Mouse (Mus musculus) midbrain, embryonic 16.5 days (tissue): ENCODE measurements around the gene B4galt2. TPM values are rescaled to one million over a fixed set of nuclear protein-coding genes. Genes with fewer than 3 reads are reported as not detected.

Experiments used
- ATAC-seq: fragments of 200-750 bp; cut with Nextera tagmentation; 2 replicates; pipeline ENCODE4 v1.8.0; 2017; ENCODE audit warnings: moderate TSS enrichment
- H3K27ac ChIP-seq: fragments of 300-500 bp; sonication (generic); 2 replicates; pipeline ENCODE4 v1.5.1; 2014; ENCODE audit warnings: mild to moderate bottlenecking, low read length, mixed read lengths
- H3K27me3 ChIP-seq: fragments of 300-500 bp; sonication (generic); 2 replicates; pipeline ENCODE4 v1.6.1; 2014; ENCODE audit warnings: low read depth, low read length, mixed read lengths; ENCODE audit not compliant: control insufficient read depth, insufficient read depth
- H3K36me3 ChIP-seq: fragments of 300-500 bp; sonication (generic); 2 replicates; pipeline ENCODE4 v1.6.1; 2014; ENCODE audit warnings: mild to moderate bottlenecking, low read length, moderate library complexity, mixed read lengths; ENCODE audit not compliant: control insufficient read depth, insufficient read depth
- H3K4me1 ChIP-seq: fragments of 300-500 bp; sonication (generic); 2 replicates; pipeline ENCODE4 v1.6.1; 2014; ENCODE audit warnings: mild to moderate bottlenecking, low read length, mixed read lengths; ENCODE audit not compliant: control insufficient read depth, insufficient read depth
- H3K4me2 ChIP-seq: fragments of 300-500 bp; sonication (generic); 2 replicates; pipeline ENCODE4 v1.6.1; 2014; ENCODE audit warnings: mild to moderate bottlenecking, low read length, mixed read lengths
- H3K4me3 ChIP-seq: fragments of 300-500 bp; sonication (generic); 2 replicates; pipeline ENCODE4 v1.5.1; 2014; ENCODE audit warnings: low read depth, mild to moderate bottlenecking, low read length, moderate library complexity, mixed read lengths
- H3K9ac ChIP-seq: fragments of 300-500 bp; sonication (generic); 2 replicates; pipeline ENCODE4 v1.6.1; 2014; ENCODE audit warnings: low read depth, low read length, mixed read lengths
- H3K9me3 ChIP-seq: fragments of 300-500 bp; sonication (generic); replicated peaks from 2 replicates; pipeline ENCODE4 v1.6.1; 2014; ENCODE audit warnings: mild to moderate bottlenecking, low read length, mixed read lengths; ENCODE audit not compliant: control insufficient read depth, poor library complexity, severe bottlenecking
- WGBS: fragments of 180-500 bp; shearing (Covaris S2); extraction: QIAGEN DNeasy Blood & Tissue Kit; methylation state at CpG from one replicate; pipeline ENCODE4 v1.1.7; 2014; 5-methylcytosine and 5-hydroxymethylcytosine counted together
- polyA plus RNA-seq: library from polyadenylated mRNA; unstranded; fragments of >200 nt; fragmentation: Nextera tagmentation; extraction: Ambion mirVana; gene quantifications from 2 replicates; pipeline ENCODE4 v1.2.1, GENCODE M21; 2015

B4galt2 gene
- polyA plus RNA-seq, 1 experiment from 2014 or later, result 65.5 TPM

DNA sequence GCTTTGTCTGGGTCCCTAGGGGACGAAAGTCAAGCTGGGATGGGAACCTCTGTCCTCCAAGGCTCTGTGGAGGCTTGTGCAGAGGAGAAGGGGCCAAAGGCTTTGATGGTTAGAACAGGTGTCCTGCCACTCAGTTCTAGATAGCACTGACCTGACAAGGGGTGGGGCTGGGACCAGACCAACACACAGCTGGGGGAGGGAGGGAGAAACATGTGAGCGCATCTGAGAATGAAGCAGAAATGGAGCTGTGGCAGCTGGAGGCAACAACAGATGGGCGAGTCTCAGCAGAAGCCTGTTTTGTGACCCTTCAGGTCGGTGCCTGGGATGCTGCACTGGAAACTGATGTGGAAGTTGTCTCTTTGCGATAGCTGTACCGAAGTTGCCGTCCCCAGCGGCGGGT lies 14.0 kb downstream of the B4galt2 start:
- no peak overlapping the region for H3K4me2 ChIP-seq
- H3K9me3 ChIP-seq, result no peaks in the 10 kb centered on the region
- ATAC-seq, result no peak
- H3K36me3 ChIP-seq, result peaks cover 8% of the 10 kb centered on the region
- H3K9ac ChIP-seq, result 0 out of 2 replicates have a peak overlapping the region, but pooled peaks have one; percentile 11
- peaks cover 2% of the 10 kb centered on the region; the same call in 1 of the 2 replicates for H3K4me1 ChIP-seq
- H3K27me3 ChIP-seq, result no peaks in the 10 kb centered on the region
- H3K4me3 ChIP-seq, result no peak overlapping the region
- 78% methylated on average over 9 of the region's 9 CpGs for WGBS
- no peak overlapping the region for H3K27ac ChIP-seq

DNA sequence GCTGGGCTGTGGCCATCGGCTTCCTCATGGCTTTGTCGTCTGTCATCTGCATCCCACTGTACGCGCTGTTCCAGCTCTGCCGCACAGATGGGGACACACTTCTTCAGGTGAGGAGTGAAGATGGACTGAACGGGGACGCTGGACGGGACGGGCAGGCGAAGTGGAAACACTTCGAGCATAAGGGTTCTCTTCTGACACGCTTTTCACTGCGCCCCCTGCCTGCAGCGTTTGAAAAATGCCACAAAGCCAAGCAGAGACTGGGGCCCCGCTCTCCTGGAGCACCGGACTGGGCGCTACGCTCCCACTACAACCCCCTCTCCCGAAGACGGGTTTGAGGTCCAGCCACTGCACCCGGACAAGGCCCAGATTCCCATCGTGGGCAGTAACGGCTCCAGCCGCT lies 15.5 kb downstream of the B4galt2 start:
- WGBS, result 15% methylated on average over 24 of the region's 24 CpGs
- no peaks in the 10 kb centered on the region for H3K27me3 ChIP-seq
- no peaks in the 10 kb centered on the region for H3K9me3 ChIP-seq
- H3K27ac ChIP-seq, result no peak overlapping the region
- peaks cover 2% of the 10 kb centered on the region; the same call in 1 of the 2 replicates for H3K4me1 ChIP-seq
- no peak overlapping the region for H3K4me2 ChIP-seq
- ATAC-seq, result no peak
- no peak overlapping the region for H3K9ac ChIP-seq
- H3K36me3 ChIP-seq, result no peaks in the 10 kb centered on the region
- H3K4me3 ChIP-seq, result no peak overlapping the region

DNA sequence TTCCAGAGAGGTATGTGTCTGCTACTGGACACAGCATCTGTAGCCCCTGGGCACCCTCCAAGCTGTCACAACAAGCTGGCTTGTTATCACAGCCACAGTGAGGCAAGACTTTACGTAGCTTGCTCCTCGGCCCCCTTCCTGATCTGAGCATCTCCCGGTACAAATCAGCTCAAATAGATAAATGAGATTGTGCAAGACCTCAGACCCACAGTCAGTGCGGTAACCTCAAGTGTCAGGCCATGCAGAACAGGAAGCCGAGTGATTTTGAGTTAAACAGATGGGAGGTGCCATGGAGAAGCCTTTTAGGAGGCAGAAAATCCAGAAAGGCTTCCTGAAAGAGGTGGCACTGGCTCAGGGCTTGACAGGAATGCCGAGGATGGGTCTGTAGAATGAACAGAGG lies 16.3 kb downstream of the B4galt2 start:
- Histone ChIP-seq H3K9me3 (no peaks in the 10 kb centered on the region), H3K4me2 (no peak overlapping the region), H3K4me1 (peaks cover 3% of the 10 kb centered on the region; the same call in 1 of the 2 replicates), H3K4me3 (no peak overlapping the region), H3K9ac (no peak overlapping the region), H3K27me3 (no peaks in the 10 kb centered on the region), H3K27ac (no peak overlapping the region), H3K36me3 (no peaks in the 10 kb centered on the region)
- 78% methylated on average over 6 of the region's 6 CpGs for WGBS
- no peak for ATAC-seq

DNA sequence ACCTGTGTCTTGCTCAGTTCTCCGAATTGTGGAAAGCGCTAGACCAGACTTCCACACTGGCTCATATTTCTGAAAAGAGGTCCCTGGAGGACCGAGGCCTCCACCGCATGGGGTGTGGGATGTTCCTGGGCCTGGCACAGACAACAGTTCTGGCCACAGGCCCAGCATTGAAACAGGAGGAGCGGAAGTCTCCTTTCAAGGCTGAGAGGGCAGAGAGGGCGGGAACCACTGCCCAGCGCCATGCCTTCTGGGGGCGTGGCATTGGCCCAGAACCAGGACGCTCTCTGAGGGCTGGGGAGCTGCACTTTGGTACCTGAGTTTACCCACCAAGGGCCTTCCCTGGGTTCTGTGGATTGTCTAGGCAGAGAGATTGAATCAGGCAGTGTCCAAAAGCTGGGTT lies 17.2 kb downstream of the B4galt2 start:
- H3K4me1 ChIP-seq, result peaks cover 3% of the 10 kb centered on the region; the same call in 1 of the 2 replicates
- 0 out of 2 replicates have a peak overlapping the region, but pooled peaks have one; percentile 9 for H3K27ac ChIP-seq
- no peaks in the 10 kb centered on the region for H3K9me3 ChIP-seq
- 0 out of 2 replicates have a peak overlapping the region, but pooled peaks have one; percentile 10 for H3K9ac ChIP-seq
- H3K36me3 ChIP-seq, result no peaks in the 10 kb centered on the region
- no peak overlapping the region for H3K4me2 ChIP-seq
- no peak for ATAC-seq
- 62% methylated on average over 9 of the region's 9 CpGs for WGBS
- H3K4me3 ChIP-seq, result no peak overlapping the region
- no peaks in the 10 kb centered on the region for H3K27me3 ChIP-seq

DNA sequence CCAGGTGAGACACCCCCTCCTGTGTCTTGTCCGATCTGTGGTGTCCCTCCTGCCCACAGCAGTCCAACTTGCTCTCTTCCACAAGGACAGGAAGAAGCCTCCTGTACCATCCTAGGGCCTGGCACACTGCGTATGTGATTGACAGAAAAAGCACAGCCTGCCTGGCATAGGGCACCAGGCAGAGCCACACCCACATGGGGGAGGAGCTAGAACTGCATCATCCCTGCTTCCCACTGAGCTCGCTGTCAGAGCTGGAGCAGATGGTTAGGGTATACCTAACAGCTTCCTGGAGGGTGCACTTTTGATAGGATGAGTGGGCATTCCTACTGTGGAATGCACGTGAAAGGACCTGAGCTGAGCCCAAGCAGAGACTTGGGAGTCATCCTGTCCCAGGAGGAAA lies 20.5 kb downstream of the B4galt2 start:
- Histone ChIP-seq H3K4me2 (no peak overlapping the region), H3K36me3 (no peaks in the 10 kb centered on the region), H3K9ac (no peak overlapping the region), H3K27me3 (no peaks in the 10 kb centered on the region), H3K27ac (no peak overlapping the region), H3K4me1 (peaks cover 3% of the 10 kb centered on the region; the same call in 1 of the 2 replicates), H3K9me3 (no peaks in the 10 kb centered on the region), H3K4me3 (no peak overlapping the region)
- 36% methylated on average over 4 of the region's 4 CpGs for WGBS
- peak; percentile 80 for ATAC-seq

DNA sequence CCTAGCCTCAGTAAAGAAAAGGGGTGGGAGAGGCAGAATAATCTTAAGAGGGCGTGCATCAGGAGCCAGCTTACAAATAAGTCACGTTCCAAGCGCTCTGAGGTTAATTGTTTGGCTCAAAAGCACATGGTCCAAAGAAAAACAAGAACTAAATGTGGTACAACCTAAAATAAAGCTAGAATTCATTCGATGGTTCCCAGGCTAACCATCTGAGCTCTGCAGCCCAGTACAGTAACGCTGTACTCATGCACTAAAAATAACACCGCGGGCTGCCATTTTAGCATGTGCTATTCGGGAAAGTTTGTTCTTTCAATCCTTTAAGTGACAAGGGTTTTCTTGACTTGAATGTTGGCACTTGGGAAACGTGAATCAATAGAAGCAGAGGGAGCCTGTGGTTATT lies 22.7 kb downstream of the B4galt2 start:
- Histone ChIP-seq H3K27ac (no peak overlapping the region), H3K9ac (no peak overlapping the region), H3K27me3 (no peaks in the 10 kb centered on the region), H3K36me3 (no peaks in the 10 kb centered on the region), H3K4me1 (peaks cover 3% of the 10 kb centered on the region; the same call in 1 of the 2 replicates), H3K9me3 (no peaks in the 10 kb centered on the region), H3K4me3 (no peak overlapping the region), H3K4me2 (no peak overlapping the region)
- 83% methylated on average over 9 of the region's 9 CpGs for WGBS
- ATAC-seq, result no peak

DNA sequence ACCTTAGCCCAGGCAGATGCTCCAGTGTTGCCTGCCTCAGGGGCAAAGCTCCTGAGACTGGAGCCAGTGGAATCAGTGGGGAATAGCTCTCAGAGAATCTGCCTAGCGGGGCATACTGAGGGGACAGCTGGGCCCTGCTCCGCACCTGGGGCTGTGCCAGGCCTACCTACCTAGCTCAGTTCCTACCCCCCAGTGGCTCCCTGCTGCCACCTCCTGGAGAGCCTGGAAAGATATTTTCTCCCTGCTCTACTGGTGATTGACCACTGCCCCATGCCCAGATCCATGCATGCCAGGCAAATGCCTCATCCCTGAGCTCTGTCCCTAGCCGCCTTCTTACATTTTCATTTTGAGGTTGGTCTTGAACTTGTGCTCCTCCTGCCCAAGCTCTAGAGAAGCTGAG lies 24.5 kb downstream of the B4galt2 start:
- Histone ChIP-seq H3K36me3 (no peaks in the 10 kb centered on the region), H3K27ac (no peak overlapping the region), H3K4me2 (no peak overlapping the region), H3K27me3 (no peaks in the 10 kb centered on the region), H3K4me1 (peaks cover 3% of the 10 kb centered on the region; the same call in 1 of the 2 replicates), H3K9me3 (no peaks in the 10 kb centered on the region), H3K4me3 (no peak overlapping the region), H3K9ac (no peak overlapping the region)
- no peak for ATAC-seq
- WGBS, result 69% methylated on average over 3 of the region's 3 CpGs

DNA sequence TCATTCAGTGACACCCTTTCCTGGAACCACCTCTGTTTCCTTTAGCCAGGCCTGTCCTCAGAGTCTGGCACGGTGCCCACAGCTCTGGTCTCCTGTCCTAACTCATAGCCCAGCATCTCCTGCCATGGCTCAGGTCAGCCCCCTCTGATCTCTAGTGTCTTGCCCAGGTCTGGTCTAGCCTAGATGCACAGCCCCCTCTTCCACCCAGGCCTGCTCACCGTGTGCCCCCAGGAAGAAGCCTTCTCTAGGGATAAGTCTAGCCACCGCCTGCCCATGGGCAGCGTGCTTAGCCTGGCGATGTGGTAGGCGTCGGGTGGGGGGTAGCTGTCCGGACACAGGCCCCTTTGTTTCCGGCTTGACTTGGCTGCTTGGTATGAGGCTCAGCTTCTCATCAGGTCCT lies 28.1 kb downstream of the B4galt2 start:
- 75% methylated on average over 9 of the region's 9 CpGs for WGBS
- H3K27ac ChIP-seq, result peak overlapping the region; percentile 38; the same call in 1 of the 2 replicates
- no peak overlapping the region for H3K9ac ChIP-seq
- no peaks in the 10 kb centered on the region for H3K36me3 ChIP-seq
- H3K9me3 ChIP-seq, result no peaks in the 10 kb centered on the region
- no peaks in the 10 kb centered on the region for H3K27me3 ChIP-seq
- ATAC-seq, result 0 out of 2 replicates have a peak, but pooled peaks have one; percentile 4
- no peak overlapping the region for H3K4me3 ChIP-seq
- no peak overlapping the region for H3K4me2 ChIP-seq
- H3K4me1 ChIP-seq, result no peaks in the 10 kb centered on the region

DNA sequence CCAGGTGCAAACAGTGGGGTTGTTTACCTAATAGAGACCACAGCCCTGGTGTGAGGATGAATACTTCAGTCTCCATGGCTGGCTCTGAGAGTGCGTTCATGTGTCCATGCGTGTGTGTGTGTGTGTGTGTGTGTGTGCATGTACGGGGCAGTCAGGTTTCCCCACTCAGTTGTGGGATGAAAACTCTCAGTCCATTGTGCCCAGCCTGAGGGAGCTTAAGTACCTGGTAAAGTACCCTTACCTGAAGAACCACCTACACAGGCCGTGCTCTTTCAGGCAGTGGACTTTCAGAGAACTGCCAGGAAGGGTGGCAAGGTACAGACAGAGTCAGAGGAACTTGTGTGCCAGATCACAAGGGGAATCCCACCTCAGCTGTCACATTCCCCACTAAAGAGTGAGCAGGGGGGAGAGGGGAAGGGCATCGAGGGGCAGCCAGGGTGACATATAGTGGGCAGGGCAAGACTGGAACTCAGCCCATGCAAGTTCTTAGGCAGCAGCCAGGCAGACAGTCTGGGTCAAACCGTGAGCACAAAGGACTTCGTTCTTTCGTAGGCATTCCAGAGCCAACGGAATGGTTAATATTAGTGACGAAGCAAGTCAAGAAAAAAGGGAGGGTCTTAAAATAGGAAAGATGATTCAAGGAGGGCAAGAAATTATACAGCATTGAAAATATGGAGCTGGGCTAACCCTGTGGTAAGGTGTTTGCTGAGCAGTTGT lies 31.0 kb downstream of the B4galt2 start:
- WGBS, result 90% methylated on average over 10 of the region's 10 CpGs
- Histone ChIP-seq H3K4me3 (no peak overlapping the region), H3K4me2 (no peak overlapping the region), H3K27me3 (no peaks in the 10 kb centered on the region), H3K9ac (no peak overlapping the region), H3K4me1 (peaks cover 4% of the 10 kb centered on the region; the same call in 1 of the 2 replicates), H3K36me3 (no peaks in the 10 kb centered on the region), H3K27ac (no peak overlapping the region), H3K9me3 (no peaks in the 10 kb centered on the region)
- no peak for ATAC-seq
